Mouse (Mus musculus) C2C12 (cell line): ENCODE measurements at regions not wholly inside any gene's neighbourhood (a gene's known extent, or its start where the extent isn't known, plus 50 kb on each side); places are given as distances from the start of the nearest gene placed in this dataset.

Experiments used
- H3K27me3 ChIP-seq: one replicate; pipeline ENCODE4 v1.6.1; 2011; ENCODE audit not compliant: control insufficient read depth, insufficient read depth, insufficient read length
- H3K36me3 ChIP-seq: one replicate; pipeline ENCODE4 v1.6.1; 2011; ENCODE audit not compliant: control insufficient read depth, insufficient read depth
- H3K4me3 ChIP-seq: one replicate; pipeline ENCODE4 v1.5.1; 2011; ENCODE audit warnings: mild to moderate bottlenecking, control low read depth; ENCODE audit not compliant: poor library complexity, insufficient read depth, severe bottlenecking
- H3K79me2 ChIP-seq: one replicate; pipeline ENCODE4 v1.6.1; 2011; ENCODE audit not compliant: control insufficient read depth, insufficient read depth
- H3K79me3 ChIP-seq: one replicate; pipeline ENCODE4 v1.6.1; 2011; ENCODE audit warnings: low read depth, control low read depth
- H3ac ChIP-seq: one replicate; pipeline ENCODE3; 2011; ENCODE audit warnings: low read depth; ENCODE audit not compliant: control insufficient read depth, insufficient read length
- CEBPB ChIP-seq: IDR thresholded peaks from one replicate; pipeline ENCODE4 v1.6.1; 2011; ENCODE audit warnings: low read depth, mild to moderate bottlenecking, control low read depth, moderate library complexity
- CTCF ChIP-seq: IDR thresholded peaks from one replicate; pipeline ENCODE4 v1.5.1; 2011; ENCODE audit not compliant: control insufficient read depth, insufficient read depth, insufficient read length
- FOSL1 ChIP-seq: IDR thresholded peaks from one replicate; pipeline ENCODE4 v1.8.0; 2011; ENCODE audit warnings: mild to moderate bottlenecking, low read length; ENCODE audit not compliant: poor library complexity, insufficient read depth, severe bottlenecking
- MAX ChIP-seq: IDR thresholded peaks from one replicate; pipeline ENCODE4 v1.6.1; 2011; ENCODE audit warnings: mild to moderate bottlenecking, control low read depth
- MYOD1 ChIP-seq: IDR thresholded peaks from one replicate; pipeline ENCODE4 v1.6.1; 2011; ENCODE audit warnings: low read depth; ENCODE audit not compliant: control insufficient read depth, insufficient read length
- MYOG ChIP-seq: IDR thresholded peaks from one replicate; pipeline ENCODE4 v1.6.1; 2011; ENCODE audit not compliant: control insufficient read depth, insufficient read length; ENCODE audit errors: extremely low read depth
- USF1 ChIP-seq: IDR thresholded peaks from one replicate; pipeline ENCODE4 v1.6.1; 2011; ENCODE audit warnings: low read depth, mild to moderate bottlenecking, control low read depth, moderate library complexity

- Histone ChIP-seq H3K4me3 (no peak overlapping the region), H3K79me2 (no peaks in the 10 kb centered on the region), H3ac (no peak overlapping the region), H3K36me3 (no peaks in the 10 kb centered on the region), H3K27me3 (no peaks in the 10 kb centered on the region), H3K79me3 (no peaks in the 10 kb centered on the region)
- TF ChIP-seq FOSL1 (no peak), MYOD1 (no peak), CEBPB (no peak), MAX (no peak), CTCF (no peak), USF1 (no peak), MYOG (no peak)
Measured at GRCm38 (mm10) chr6:35403341-35403910, 77.5 kb upstream of the Fam180a start.

- no peak for TF ChIP-seq CTCF
- TF ChIP-seq CEBPB, result no peak
- TF ChIP-seq MAX, result no peak
- TF ChIP-seq USF1, result no peak
- Histone ChIP-seq H3K79me2 (no peaks in the 10 kb centered on the region), H3K79me3 (no peaks in the 10 kb centered on the region)
Measured at GRCm38 (mm10) chr6:35395726-35396125, 69.8 kb upstream of the Fam180a start.

GRCm38 (mm10) chr6:35388827-35389226 is 62.9 kb upstream of the Fam180a start:
- no peaks in the 10 kb centered on the region for H3K36me3 ChIP-seq
- TF ChIP-seq USF1 (no peak), MAX (no peak)
- no peaks in the 10 kb centered on the region for H3K27me3 ChIP-seq
- no peaks in the 10 kb centered on the region for H3K79me3 ChIP-seq
- no peak overlapping the region for H3K4me3 ChIP-seq
- no peaks in the 10 kb centered on the region for H3K79me2 ChIP-seq
- peak overlapping the region; percentile 27 for H3ac ChIP-seq

More at GRCm38 (mm10) chr6:35395726-35396125, 69.8 kb upstream of the Fam180a start:
- no peak overlapping the region for H3ac ChIP-seq
- H3K36me3 ChIP-seq, result no peaks in the 10 kb centered on the region
- H3K4me3 ChIP-seq, result no peak overlapping the region
- H3K27me3 ChIP-seq, result no peaks in the 10 kb centered on the region

- H3K27me3 ChIP-seq, result no peaks in the 10 kb centered on the region
- no peak overlapping the region for H3K4me3 ChIP-seq
- no peak overlapping the region for H3ac ChIP-seq
- H3K79me3 ChIP-seq, result no peaks in the 10 kb centered on the region
- H3K36me3 ChIP-seq, result no peaks in the 10 kb centered on the region
- H3K79me2 ChIP-seq, result no peaks in the 10 kb centered on the region
- TF ChIP-seq USF1 (no peak), CEBPB (no peak), CTCF (no peak), MYOD1 (no peak), MYOG (no peak), FOSL1 (no peak), MAX (no peak)
Measured at GRCm38 (mm10) chr6:35381536-35381935, 55.6 kb upstream of the Fam180a start.

GRCm38 (mm10) chr6:35380721-35381466 is 55.0 kb upstream of the Fam180a start:
- no peaks in the 10 kb centered on the region for H3K79me2 ChIP-seq
- peak overlapping the region; percentile 25 for H3K4me3 ChIP-seq
- no peaks in the 10 kb centered on the region for H3K27me3 ChIP-seq
- TF ChIP-seq MYOD1, result no peak
- TF ChIP-seq CTCF, result peak; percentile 11
- H3ac ChIP-seq, result peak overlapping the region; percentile 43
- no peaks in the 10 kb centered on the region for H3K79me3 ChIP-seq
- H3K36me3 ChIP-seq, result no peaks in the 10 kb centered on the region

GRCm38 (mm10) chr6:35379890-35380289 is 53.9 kb upstream of the Fam180a start:
- Histone ChIP-seq H3K79me3 (no peaks in the 10 kb centered on the region), H3K79me2 (no peaks in the 10 kb centered on the region), H3K4me3 (no peak overlapping the region), H3K36me3 (no peaks in the 10 kb centered on the region), H3ac (no peak overlapping the region), H3K27me3 (no peaks in the 10 kb centered on the region)
- TF ChIP-seq CTCF (peak; percentile 99), CEBPB (no peak), MAX (no peak)
